Mouse (Mus musculus) G1E-ER4 (cell line): ENCODE measurements around the gene Gramd1a. TPM values are rescaled to one million over a fixed set of nuclear protein-coding genes. Genes with fewer than 3 reads are reported as not detected.

Experiments used
- GATA1 ChIP-seq: IDR thresholded peaks from one replicate; pipeline ENCODE4 v1.8.0; 2012; ENCODE audit warnings: low read length, inconsistent platforms
- polyA plus RNA-seq: library from polyadenylated mRNA; stranded (reverse); fragments of >175 nt; gene quantifications from 2 replicates; pipeline ENCODE4 v1.2.3, GENCODE M21; 2012

Gramd1a gene
- polyA plus RNA-seq: 89.7 and 102 TPM in 2 replicates

DNA sequence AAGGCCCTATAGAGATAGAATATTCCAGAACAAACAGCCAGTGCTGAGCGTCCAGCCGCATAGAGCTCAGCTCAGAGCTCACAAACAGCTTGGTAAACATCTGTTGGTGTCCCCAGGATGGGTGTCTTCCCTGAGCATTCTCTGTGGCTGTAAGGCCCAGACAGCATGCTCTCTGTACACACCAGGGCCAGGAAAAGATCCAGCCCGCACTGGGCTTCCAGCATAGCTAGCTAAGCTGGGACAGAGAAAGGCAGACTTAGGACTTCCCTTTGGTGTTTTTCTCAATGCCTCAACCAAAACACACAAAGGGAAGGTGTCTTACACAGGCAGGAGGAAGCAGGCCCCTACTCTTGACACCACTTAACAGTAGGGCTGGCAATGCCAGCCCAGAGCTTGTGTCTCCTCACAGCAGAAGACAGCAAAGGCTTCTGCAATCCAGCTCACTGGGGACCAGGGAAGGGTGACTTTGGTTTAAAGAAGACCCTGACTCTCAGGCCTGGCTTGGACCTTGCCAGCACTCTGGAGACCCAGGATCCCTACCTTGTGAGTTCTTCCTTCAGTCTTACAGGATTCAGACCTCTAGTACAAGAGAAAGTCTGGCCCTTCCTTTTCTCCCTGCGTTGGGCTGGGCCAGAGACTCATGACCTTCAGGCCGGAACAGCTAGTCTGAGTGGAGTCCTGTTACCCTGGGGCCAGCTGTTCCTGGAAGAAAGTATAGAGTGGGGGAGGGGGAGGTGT is at the start of gene Gramd1a:
Gene Gramd1a, minus strand, starts transcription at position 601 of the 738 bp plus-strand sequence.
- TF ChIP-seq GATA1: no peak

GRCm38 (mm10) chr7:31195591-31196307 is 40.1 kb upstream of the Gramd1a start:
- TF ChIP-seq GATA1: no peak

GRCm38 (mm10) chr7:31184711-31185110 is 29.0 kb upstream of the Gramd1a start:
- no peak for TF ChIP-seq GATA1

DNA sequence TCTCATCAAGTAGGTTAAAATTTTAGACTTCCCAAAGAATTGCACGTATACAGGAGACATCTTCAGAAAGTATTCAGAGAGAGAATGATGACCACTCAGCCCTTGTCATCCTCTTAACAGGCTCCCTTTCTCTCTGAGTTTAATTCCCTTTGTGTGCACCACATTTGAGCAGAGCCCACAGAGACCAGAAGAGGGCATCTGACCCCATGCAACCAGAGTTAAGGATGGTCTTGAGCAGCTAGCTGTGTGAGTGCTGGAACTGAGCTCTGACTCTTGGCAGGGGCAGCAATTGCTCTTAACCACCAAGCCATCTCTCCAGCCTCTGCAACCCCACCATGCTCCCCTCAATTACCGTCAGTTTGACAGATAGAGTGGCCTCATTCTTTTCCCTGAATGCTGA is 27.2 kb upstream of the Gramd1a start:
- TF ChIP-seq GATA1: no peak

- no peak for TF ChIP-seq GATA1
Measured at GRCm38 (mm10) chr7:31176886-31177763, 21.4 kb upstream of the Gramd1a start.

GRCm38 (mm10) chr7:31175096-31175495 is 19.4 kb upstream of the Gramd1a start:
- TF ChIP-seq GATA1: no peak

GRCm38 (mm10) chr7:31174466-31174865 is 18.8 kb upstream of the Gramd1a start:
- TF ChIP-seq GATA1: no peak

GRCm38 (mm10) chr7:31172238-31172637 is 16.5 kb upstream of the Gramd1a start:
- TF ChIP-seq GATA1: no peak

GRCm38 (mm10) chr7:31170520-31170919 is 14.8 kb upstream of the Gramd1a start:
- no peak for TF ChIP-seq GATA1

DNA sequence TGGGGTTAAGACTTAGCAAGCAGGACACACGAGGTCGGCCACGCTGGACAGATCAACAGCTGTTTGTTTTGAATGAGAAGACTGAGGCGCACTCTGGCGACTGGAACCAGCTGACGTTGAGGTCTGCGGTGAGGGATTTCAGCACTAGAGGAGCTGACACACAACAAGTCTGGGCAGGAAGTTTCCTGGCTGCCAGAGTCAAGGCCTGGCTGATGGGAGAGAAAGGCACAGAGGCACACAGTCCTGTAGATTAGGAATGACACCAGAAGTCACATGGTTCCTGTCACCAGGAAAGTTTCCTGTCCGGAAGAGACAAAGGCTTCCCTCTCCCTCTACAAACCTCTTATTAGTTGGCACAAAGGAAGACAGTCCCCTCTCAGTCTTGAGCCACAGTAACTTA is 12.7 kb upstream of the Gramd1a start:
- TF ChIP-seq GATA1: no peak

GRCm38 (mm10) chr7:31164748-31165147 is 9.1 kb upstream of the Gramd1a start:
- TF ChIP-seq GATA1: no peak

GRCm38 (mm10) chr7:31163666-31164577 is 8.2 kb upstream of the Gramd1a start:
- no peak for TF ChIP-seq GATA1

GRCm38 (mm10) chr7:31162324-31162723 is 6.6 kb upstream of the Gramd1a start:
- no peak for TF ChIP-seq GATA1

- TF ChIP-seq GATA1: no peak
Measured at GRCm38 (mm10) chr7:31161831-31162230, 6.1 kb upstream of the Gramd1a start.

GRCm38 (mm10) chr7:31161246-31161645 is 5.5 kb upstream of the Gramd1a start:
- TF ChIP-seq GATA1: no peak
